Mouse (Mus musculus) kidney, embryonic 15.5 days (tissue): ENCODE data around the gene Spesp1. TPM values are rescaled to one million over a fixed set of nuclear protein-coding genes. Genes with fewer than 3 reads are reported as not detected.

Source experiments
- ATAC-seq: fragments of 200-750 bp; cut with Nextera tagmentation; replicated peaks from 2 replicates; pipeline ENCODE4 v1.8.0; 2017; ENCODE audit warnings: moderate TSS enrichment; ENCODE audit not compliant: low FRiP score
- H3K27ac ChIP-seq: fragments of 300-500 bp; sonication (generic); 2 replicates; pipeline ENCODE4 v1.5.1; 2015; ENCODE audit warnings: mild to moderate bottlenecking, inconsistent platforms
- H3K27me3 ChIP-seq: fragments of 300-500 bp; sonication (generic); 2 replicates; pipeline ENCODE4 v1.6.1; 2015; ENCODE audit warnings: inconsistent platforms
- H3K36me3 ChIP-seq: fragments of 300-500 bp; sonication (generic); 2 replicates; pipeline ENCODE4 v1.6.1; 2015; ENCODE audit warnings: inconsistent platforms
- H3K4me1 ChIP-seq: fragments of 300-500 bp; sonication (generic); 2 replicates; pipeline ENCODE4 v1.6.1; 2015; ENCODE audit warnings: inconsistent platforms
- H3K4me2 ChIP-seq: fragments of 300-500 bp; sonication (generic); 2 replicates; pipeline ENCODE4 v1.6.1; 2015; ENCODE audit warnings: moderate library complexity, mild to moderate bottlenecking, inconsistent platforms
- H3K4me3 ChIP-seq: fragments of 300-500 bp; sonication (generic); replicated peaks from 2 replicates; pipeline ENCODE4 v1.5.1; 2015; ENCODE audit warnings: mild to moderate bottlenecking, inconsistent platforms
- H3K9ac ChIP-seq: fragments of 300-500 bp; sonication (generic); 2 replicates; pipeline ENCODE4 v1.6.1; 2015; ENCODE audit warnings: mild to moderate bottlenecking, inconsistent platforms
- H3K9me3 ChIP-seq: fragments of 300-500 bp; sonication (generic); replicated peaks from 2 replicates; pipeline ENCODE4 v1.6.1; 2016; ENCODE audit warnings: inconsistent platforms
- WGBS: fragments of 180-500 bp; shearing (Covaris S2); methylation state at CpG from one replicate; pipeline ENCODE4 v1.1.7; 2015; ENCODE audit warnings: mixed read lengths; 5-methylcytosine and 5-hydroxymethylcytosine counted together
- polyA plus RNA-seq: library from polyadenylated mRNA; unstranded; fragments of >200 nt; fragmentation: Nextera tagmentation; extraction: Ambion mirVana; gene quantifications from 2 replicates; pipeline ENCODE4 v1.2.1, GENCODE M21; 2015

Spesp1 gene
- polyA plus RNA-seq, result not detected in 2 replicates

DNA sequence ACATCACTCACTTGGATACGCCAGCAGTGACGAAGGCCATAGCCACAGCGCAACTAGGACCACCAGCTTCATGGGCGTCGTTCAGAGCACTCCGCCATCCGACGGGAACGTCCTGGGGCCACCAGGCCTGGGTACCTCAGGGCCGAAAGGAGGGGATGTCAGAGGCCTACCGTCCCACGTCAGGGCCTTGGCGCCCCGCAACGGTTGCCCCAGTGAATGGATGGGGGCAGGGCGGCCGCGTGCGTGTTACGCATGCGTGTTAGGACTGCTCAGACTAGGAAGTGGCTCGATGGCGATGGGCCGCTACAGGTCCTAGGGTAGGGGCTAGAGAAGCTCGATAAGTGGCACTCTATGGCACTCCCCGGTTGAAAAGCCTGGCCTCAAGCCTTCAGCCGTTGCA is at the start of gene Spesp1:
Gene Spesp1 (minus strand): TSS at position 218 of the 400 bp plus-strand sequence.
- ATAC-seq, result no peak

DNA sequence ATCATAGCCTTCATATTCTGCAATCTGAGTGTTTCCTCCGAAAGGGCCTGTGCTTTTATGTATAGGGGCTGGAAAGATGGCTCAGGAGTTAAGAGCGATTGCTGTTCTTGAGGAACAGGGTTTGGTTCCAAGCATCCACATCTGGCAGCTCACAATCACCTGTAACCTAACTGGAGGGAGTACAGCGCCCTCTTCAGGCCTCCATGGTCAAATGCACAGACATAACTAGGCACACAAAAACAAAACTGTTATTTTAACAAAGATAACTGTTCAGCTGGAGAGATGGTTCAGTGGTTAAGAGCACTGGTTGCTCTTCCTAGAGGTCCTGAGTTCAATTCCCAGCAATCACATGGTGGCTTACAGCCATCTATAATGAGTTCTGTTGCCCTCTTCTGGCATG is 44.0 kb upstream of the Spesp1 start:
- no peaks in the 10 kb centered on the region for H3K36me3 ChIP-seq
- H3K4me2 ChIP-seq, result no peak overlapping the region

More for the DNA sequence above, at the start of gene Spesp1:
- H3K36me3 ChIP-seq, result no peaks in the 10 kb centered on the region
- no peak within 1 kb of the TSS for H3K4me3 ChIP-seq
- no peaks in the 10 kb centered on the region for H3K4me1 ChIP-seq
- no peak within 1 kb of the TSS for H3K27ac ChIP-seq
- no peaks in the 10 kb centered on the region for H3K9me3 ChIP-seq
- H3K27me3 ChIP-seq, result no peaks in the 10 kb centered on the region
- no peak within 1 kb of the TSS for H3K9ac ChIP-seq
- no peak within 1 kb of the TSS for H3K4me2 ChIP-seq
- 83% methylated on average over 27 of the region's 27 CpGs for WGBS

DNA sequence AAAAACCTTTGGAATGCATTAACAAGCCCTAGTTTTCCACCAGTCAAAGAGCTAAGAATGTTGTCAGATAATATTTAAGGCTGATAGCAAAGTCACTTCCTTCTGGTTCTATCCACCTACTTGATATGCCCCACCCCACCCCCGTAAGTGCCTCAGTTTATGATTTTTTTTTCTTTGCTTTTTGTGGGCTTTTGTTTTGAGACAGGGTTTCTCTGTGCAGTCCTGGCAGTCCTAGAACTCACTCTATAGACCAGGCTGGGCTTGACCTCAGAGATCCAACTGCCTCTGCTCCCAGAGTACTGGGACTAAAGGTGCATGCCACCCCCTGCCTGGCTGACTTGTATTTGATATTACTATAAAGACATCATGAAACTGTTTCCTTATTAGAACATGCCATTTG is 41.8 kb upstream of the Spesp1 start:
- Histone ChIP-seq H3K36me3 (no peaks in the 10 kb centered on the region), H3K27me3 (no peaks in the 10 kb centered on the region), H3K4me2 (no peak overlapping the region), H3K4me1 (no peaks in the 10 kb centered on the region), H3K4me3 (no peak overlapping the region), H3K27ac (no peak overlapping the region), H3K9ac (no peak overlapping the region), H3K9me3 (no peaks in the 10 kb centered on the region)
- no peak for ATAC-seq
- WGBS, result 73% methylated on average over 1 of the region's 1 CpGs

More for the DNA sequence above, 44.0 kb upstream of the Spesp1 start:
- Histone ChIP-seq H3K9ac (no peak overlapping the region), H3K9me3 (no peaks in the 10 kb centered on the region), H3K4me3 (no peak overlapping the region), H3K4me1 (no peaks in the 10 kb centered on the region), H3K27me3 (no peaks in the 10 kb centered on the region), H3K27ac (no peak overlapping the region)
- no peak for ATAC-seq
- WGBS, result 73% methylated on average over 3 of the region's 3 CpGs

DNA sequence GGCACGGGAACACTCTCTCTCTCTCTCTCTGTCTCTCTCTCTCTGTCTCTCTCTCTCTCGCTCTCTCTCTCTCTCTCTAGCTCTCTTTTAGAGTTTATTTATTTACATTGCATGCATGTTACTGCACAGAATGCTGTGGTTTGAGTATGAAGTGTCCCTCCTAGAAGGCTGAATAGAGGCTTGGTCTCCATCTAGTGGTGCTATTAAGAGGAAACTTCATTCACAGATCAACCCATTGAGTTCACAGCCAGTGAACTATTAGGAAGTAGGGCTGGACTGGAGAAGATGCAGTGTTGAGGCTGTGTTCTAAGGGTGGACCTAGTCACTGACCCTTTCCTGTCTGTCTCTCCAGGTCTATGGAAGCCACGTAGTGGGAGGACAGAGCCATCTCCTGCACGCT is 36.7 kb upstream of the Spesp1 start:
- Histone ChIP-seq H3K36me3 (no peaks in the 10 kb centered on the region), H3K9ac (no peak overlapping the region), H3K4me1 (0 out of 2 replicates have a peak, but pooled peaks cover 2% of the 10 kb centered on the region), H3K4me2 (no peak overlapping the region), H3K27ac (no peak overlapping the region), H3K4me3 (no peak overlapping the region), H3K27me3 (no peaks in the 10 kb centered on the region), H3K9me3 (no peaks in the 10 kb centered on the region)
- ATAC-seq, result no peak
- 75% methylated on average over 4 of the region's 4 CpGs for WGBS

DNA sequence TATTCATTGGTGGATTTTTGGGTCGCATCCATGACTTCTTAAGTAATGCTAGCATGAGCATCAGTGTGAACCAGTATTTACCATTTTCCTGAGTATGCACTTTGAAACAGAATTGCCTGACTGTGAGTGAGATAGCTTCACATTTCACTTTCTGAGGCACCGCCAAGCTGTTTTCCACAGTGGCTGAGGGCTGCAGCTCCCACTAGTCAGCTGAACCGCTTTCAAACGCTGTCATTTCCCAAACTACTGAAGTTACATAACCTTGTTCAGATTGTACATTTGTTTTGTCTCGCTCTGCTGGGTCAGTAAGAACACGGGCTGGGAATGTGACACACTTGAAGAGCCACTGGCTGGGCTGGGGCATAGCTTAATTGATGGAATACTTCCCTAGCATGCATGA is 33.5 kb upstream of the Spesp1 start:
- Histone ChIP-seq H3K27me3 (no peaks in the 10 kb centered on the region), H3K4me2 (no peak overlapping the region), H3K36me3 (no peaks in the 10 kb centered on the region), H3K4me3 (no peak overlapping the region), H3K4me1 (0 out of 2 replicates have a peak, but pooled peaks cover 2% of the 10 kb centered on the region), H3K27ac (no peak overlapping the region), H3K9me3 (no peaks in the 10 kb centered on the region), H3K9ac (no peak overlapping the region)
- no peak for ATAC-seq
- 84% methylated on average over 6 of the region's 6 CpGs for WGBS

DNA sequence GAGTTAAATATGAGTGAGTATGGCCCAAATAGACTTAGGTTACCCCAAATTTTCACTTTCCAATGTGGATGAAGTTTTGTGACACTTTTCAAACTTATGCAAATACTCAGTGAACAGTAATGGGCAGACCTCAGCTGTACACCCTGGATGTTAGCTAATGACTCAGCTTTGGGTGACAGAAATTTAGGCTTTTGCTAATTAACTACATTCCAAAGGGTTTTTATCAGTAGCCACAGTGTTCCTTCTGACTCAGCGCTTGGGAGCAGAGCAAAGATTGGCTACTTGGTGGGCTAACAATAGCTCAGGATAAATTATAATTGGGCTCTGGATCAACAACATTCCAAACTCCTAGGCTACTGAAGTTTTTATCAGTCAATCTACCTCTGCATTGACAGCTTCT is 14.9 kb upstream of the Spesp1 start:
- no peak overlapping the region for H3K4me3 ChIP-seq
- no peak overlapping the region for H3K27ac ChIP-seq
- 76% methylated on average over 1 of the region's 1 CpGs for WGBS
- no peak for ATAC-seq
- no peaks in the 10 kb centered on the region for H3K9me3 ChIP-seq
- H3K9ac ChIP-seq, result no peak overlapping the region
- no peaks in the 10 kb centered on the region for H3K4me1 ChIP-seq
- H3K36me3 ChIP-seq, result no peaks in the 10 kb centered on the region
- H3K27me3 ChIP-seq, result no peaks in the 10 kb centered on the region
- H3K4me2 ChIP-seq, result no peak overlapping the region

DNA sequence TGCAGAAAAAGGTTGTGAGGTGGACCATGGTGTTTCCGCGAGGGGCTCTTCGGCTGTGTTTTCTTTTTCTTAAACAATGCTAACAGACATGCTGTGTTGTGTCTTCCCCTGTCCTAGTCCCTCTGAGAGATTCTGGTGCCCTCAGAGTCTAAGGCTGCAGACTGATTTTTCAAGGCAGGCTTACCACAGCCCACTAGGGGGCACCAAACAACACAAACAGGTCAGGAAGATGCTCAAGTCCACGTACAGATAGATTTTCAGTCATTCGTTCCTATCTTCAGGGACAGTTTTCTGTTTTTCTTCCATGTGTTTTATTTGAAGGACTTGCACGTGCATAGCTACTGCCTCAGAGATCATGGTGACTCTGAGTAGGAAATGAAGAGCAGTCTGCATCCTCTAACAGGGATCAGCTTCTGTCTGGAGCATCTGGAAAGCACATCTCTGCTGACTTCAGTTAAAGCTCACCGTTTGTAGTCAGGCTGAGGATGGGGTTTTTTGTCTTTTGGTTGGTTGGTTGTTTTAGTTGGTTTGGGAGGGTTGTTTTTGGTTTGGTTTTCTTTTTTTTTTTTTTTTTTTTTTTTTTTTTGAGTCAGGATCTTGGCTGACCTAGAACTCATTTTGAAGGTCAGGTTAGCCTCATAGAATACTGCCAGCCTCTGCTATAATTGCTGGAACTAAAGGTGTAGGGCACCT is 13.1 kb upstream of the Spesp1 start:
- Histone ChIP-seq H3K36me3 (no peaks in the 10 kb centered on the region), H3K9ac (no peak overlapping the region), H3K27me3 (no peaks in the 10 kb centered on the region), H3K4me3 (no peak overlapping the region), H3K27ac (no peak overlapping the region), H3K4me2 (no peak overlapping the region), H3K9me3 (no peaks in the 10 kb centered on the region), H3K4me1 (no peaks in the 10 kb centered on the region)
- no peak for ATAC-seq
- 27% methylated on average over 7 of the region's 7 CpGs for WGBS

DNA sequence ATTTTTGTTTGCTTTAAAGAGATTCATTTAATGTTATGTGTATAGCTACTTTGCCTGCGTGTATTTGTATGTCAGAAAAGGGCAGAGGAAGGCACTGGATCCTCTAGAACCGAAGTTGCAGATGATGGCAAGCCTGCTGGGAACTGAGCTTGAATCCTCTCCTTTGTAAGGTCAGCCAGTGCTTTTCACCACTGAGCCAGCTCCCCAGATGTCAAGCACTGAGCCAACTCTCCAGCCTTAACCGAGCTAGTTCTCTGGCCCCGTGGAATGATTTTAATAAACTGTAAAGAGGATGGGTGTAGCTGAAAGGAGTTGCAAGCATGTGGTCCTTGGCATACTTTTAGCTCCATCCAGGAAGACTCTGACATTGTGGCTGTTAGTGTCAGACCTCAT is 5.6 kb upstream of the Spesp1 start:
- WGBS, result 78% methylated on average over 4 of the region's 4 CpGs

DNA sequence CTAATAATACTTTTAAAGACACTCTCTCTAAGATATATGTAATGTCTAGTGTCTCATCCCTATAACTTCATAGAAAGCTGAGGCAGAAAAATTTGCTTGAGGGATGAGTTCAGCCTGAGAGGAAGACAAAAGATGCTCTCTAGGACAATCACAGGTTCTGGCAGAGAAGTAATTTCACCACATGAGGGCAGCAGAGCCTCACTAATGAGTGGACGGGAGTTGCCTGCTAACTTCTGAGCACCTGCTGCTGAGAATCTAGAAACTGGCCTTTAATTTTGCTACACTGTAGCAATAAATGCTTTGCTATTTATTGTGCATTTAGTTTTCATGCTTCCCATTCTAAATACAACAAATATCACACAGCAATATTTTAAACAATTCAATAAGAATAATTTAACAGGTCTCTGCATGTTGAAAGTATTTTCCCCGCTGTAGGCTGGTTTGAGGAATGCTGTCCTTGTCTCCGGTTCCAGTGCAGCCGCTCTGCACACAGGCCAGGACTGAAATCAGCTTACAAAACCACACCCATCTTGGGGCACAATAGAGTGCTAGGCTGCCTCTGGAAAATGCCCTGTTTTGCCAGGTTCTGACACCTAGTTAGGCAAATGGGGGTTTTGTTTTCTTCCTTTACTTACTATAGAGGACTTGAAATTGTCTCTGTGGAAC is 5.1 kb upstream of the Spesp1 start:
- H3K27ac ChIP-seq, result no peak overlapping the region
- no peaks in the 10 kb centered on the region for H3K27me3 ChIP-seq
- no peaks in the 10 kb centered on the region for H3K9me3 ChIP-seq
- H3K4me3 ChIP-seq, result no peak overlapping the region
- no peak overlapping the region for H3K9ac ChIP-seq
- no peak overlapping the region for H3K4me2 ChIP-seq
- 50% methylated on average over 4 of the region's 4 CpGs for WGBS
- ATAC-seq, result no peak
- H3K4me1 ChIP-seq, result no peaks in the 10 kb centered on the region
- no peaks in the 10 kb centered on the region for H3K36me3 ChIP-seq

More for the DNA sequence above, 5.6 kb upstream of the Spesp1 start:
- Histone ChIP-seq H3K27me3 (no peaks in the 10 kb centered on the region), H3K9me3 (no peaks in the 10 kb centered on the region), H3K36me3 (no peaks in the 10 kb centered on the region), H3K9ac (no peak overlapping the region), H3K4me3 (no peak overlapping the region), H3K27ac (no peak overlapping the region), H3K4me1 (no peaks in the 10 kb centered on the region), H3K4me2 (no peak overlapping the region)
- ATAC-seq, result no peak

DNA sequence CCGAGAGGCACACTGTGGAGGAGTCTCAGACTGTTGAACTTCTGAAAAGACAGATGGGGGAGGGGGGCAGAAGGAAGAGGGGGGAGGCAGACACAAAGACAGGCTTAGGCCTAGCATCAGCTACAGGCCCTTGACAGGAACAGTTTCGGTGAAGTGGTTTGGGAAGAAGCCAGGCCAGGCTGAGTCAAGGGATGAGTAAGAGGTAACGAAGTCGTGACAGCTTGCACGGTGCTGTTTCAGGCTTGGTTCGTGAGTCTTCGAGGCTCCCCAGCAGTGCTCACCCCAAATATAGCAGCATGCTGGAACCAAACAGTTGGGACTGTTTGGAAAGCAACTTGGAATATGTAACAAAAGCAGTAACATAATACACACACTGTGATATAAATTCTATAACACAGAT is 2.3 kb upstream of the Spesp1 start:
- 68% methylated on average over 7 of the region's 7 CpGs for WGBS

DNA sequence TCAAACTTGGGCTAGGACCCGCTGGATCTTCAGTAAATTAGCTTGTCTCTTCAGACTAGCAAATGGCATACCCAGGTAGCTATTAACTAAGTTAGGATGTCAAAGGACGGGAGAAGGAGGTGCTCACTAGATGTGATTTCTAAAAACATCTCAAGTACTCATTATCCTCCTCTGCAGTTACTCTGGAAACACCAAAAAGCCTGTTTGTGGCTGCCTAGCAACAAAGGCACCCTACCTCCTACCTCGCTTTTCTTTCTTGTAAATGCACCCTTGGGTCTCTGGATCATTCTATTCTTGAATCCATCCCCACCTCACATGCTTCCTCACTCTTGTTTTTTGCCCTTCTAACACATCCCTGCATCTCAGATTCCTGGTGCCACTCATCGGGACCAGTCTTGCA is 5.1 kb downstream of the Spesp1 start:
- no peak overlapping the region for H3K4me3 ChIP-seq
- 66% methylated on average over 4 of the region's 4 CpGs for WGBS
- no peak overlapping the region for H3K27ac ChIP-seq
- H3K36me3 ChIP-seq, result no peaks in the 10 kb centered on the region
- no peak overlapping the region for H3K9ac ChIP-seq
- H3K27me3 ChIP-seq, result no peaks in the 10 kb centered on the region
- no peaks in the 10 kb centered on the region for H3K9me3 ChIP-seq
- no peaks in the 10 kb centered on the region for H3K4me1 ChIP-seq
- ATAC-seq, result no peak
- no peak overlapping the region for H3K4me2 ChIP-seq

More for the DNA sequence above, 2.3 kb upstream of the Spesp1 start:
- no peak for ATAC-seq
- Histone ChIP-seq H3K27ac (no peak overlapping the region), H3K36me3 (no peaks in the 10 kb centered on the region), H3K9me3 (no peaks in the 10 kb centered on the region), H3K4me3 (no peak overlapping the region), H3K27me3 (no peaks in the 10 kb centered on the region), H3K9ac (no peak overlapping the region), H3K4me2 (no peak overlapping the region), H3K4me1 (no peaks in the 10 kb centered on the region)

DNA sequence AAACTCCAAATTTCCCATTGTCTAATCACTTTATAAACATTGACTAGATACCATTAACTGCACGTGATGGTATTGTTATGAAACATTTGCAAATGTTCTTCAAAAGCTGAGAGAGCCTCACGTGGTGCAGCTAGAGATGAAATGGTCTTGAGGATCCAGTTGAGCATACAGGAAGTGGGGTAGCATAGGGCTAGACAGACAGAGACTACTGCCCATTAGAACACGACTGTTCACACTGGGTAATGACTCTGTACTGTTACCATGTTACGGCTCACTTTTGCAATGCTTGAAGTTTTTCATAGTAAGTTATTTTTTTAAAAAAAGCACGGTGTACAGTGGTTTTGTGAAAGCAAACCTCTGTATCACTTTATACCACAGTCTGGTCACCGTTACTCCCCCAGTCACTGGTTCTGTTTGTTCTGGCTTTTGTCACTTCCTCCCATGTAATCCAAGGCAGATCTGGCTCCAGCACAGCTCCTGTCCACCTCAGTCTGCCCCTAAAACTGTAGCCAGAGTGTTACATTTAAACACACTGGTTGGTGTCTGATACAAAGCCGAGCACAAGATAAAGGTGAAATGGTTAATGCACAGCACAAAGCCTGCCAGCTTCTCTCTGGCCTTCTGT is 11.1 kb downstream of the Spesp1 start:
- Histone ChIP-seq H3K9ac (no peak overlapping the region), H3K4me3 (no peak overlapping the region), H3K9me3 (no peaks in the 10 kb centered on the region), H3K27me3 (no peaks in the 10 kb centered on the region), H3K4me2 (no peak overlapping the region), H3K27ac (no peak overlapping the region), H3K4me1 (peaks cover 5% of the 10 kb centered on the region; the same call in 1 of the 2 replicates), H3K36me3 (no peaks in the 10 kb centered on the region)
- 46% methylated on average over 7 of the region's 7 CpGs for WGBS
- no peak for ATAC-seq
